In the genomic region with DNA sequence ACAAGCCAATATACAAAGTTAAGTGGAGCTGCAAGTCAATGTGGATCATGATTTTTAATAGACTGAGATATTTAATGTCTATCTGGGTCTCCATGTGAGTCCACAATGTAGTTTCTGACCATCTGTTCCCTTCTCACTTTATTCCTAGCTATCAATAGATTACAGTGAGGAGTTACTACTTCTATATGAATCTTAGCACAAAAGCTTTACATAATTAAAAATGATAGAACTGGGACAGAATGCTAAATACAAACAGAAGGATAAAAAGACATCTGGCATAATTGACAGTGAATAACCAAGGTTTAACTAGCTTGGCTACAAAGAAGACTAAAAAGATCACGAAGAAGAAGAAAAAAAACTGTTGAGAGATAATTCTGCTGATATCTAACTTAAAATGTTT, we compare ENCODE assay signal across 26 mouse cellular contexts.
DNase-seq lines count a peak whose midpoint lies in the region; ATAC-seq and TF ChIP-seq lines count a peak whose summit lies in the region.
"Had no signal": no experiment of that assay in that cellular context is flagged by ENCODE, and none has a peak within 500 bp of the region (broad histone marks: within the 10 kb centered on the region; RNA-seq: fewer than 3 reads in every experiment).

No protein-coding gene starts in this region.

- peak; percentile 20; the same call in 1 of the 2 replicates for ATAC-seq in forebrain, embryonic 14.5 days
- ATAC-seq in forebrain, embryonic 12.5 days (ENCODE audit: low FRiP score): no peak
- ATAC-seq in midbrain, postnatal 0 days (ENCODE audit: low FRiP score): no peak
- ATAC-seq in midbrain, embryonic 14.5 days (ENCODE audit: low FRiP score, low TSS enrichment): no peak
- no peak for ATAC-seq in neural tube, embryonic 15.5 days (ENCODE audit: low FRiP score)
- ATAC-seq: Patski had no signal

- no peaks in the 10 kb centered on the region for H3K9me3 ChIP-seq in forebrain, embryonic 14.5 days (replicated peaks; ENCODE audit: control insufficient read depth, low read length)
- no peaks in the 10 kb centered on the region for H3K9me3 ChIP-seq in forebrain, embryonic 12.5 days
- no peaks in the 10 kb centered on the region for H3K9me3 ChIP-seq in midbrain, postnatal 0 days (ENCODE audit: low read length)
- no peaks in the 10 kb centered on the region for H3K9me3 ChIP-seq in midbrain, embryonic 14.5 days (ENCODE audit: control insufficient read depth, low read length)
- H3K9me3 ChIP-seq in neural tube, embryonic 15.5 days (replicated peaks): no peaks in the 10 kb centered on the region
- H3K9me3 ChIP-seq: embryonic facial prominence, embryonic 12.5 days; embryonic facial prominence, embryonic 15.5 days; G1E; heart, embryonic 12.5 days; heart, embryonic 15.5 days; hindbrain, embryonic 10.5 days; hindbrain, embryonic 13.5 days had no signal

- no peak overlapping the region for H3K4me2 ChIP-seq in forebrain, embryonic 14.5 days (ENCODE audit: low read length)
- H3K4me2 ChIP-seq in forebrain, embryonic 12.5 days: no peak overlapping the region
- no peak overlapping the region for H3K4me2 ChIP-seq in midbrain, postnatal 0 days (ENCODE audit: low read depth, low read length, poor library complexity, severe bottlenecking)
- no peak overlapping the region for H3K4me2 ChIP-seq in midbrain, embryonic 14.5 days (ENCODE audit: low read length)
- no peak overlapping the region for H3K4me2 ChIP-seq in neural tube, embryonic 15.5 days
- H3K4me2 ChIP-seq: embryonic facial prominence, embryonic 12.5 days; embryonic facial prominence, embryonic 15.5 days; heart, embryonic 12.5 days; heart, embryonic 15.5 days; hindbrain, embryonic 13.5 days had no signal

- no peak overlapping the region for H3K9ac ChIP-seq in forebrain, embryonic 14.5 days (ENCODE audit: low read length)
- H3K9ac ChIP-seq in forebrain, embryonic 12.5 days: no peak overlapping the region
- H3K9ac ChIP-seq in midbrain, postnatal 0 days (replicated peaks; ENCODE audit: low read length, poor library complexity, severe bottlenecking): no peak overlapping the region
- H3K9ac ChIP-seq in midbrain, embryonic 14.5 days (replicated peaks; ENCODE audit: low read length): no peak overlapping the region
- no peak overlapping the region for H3K9ac ChIP-seq in neural tube, embryonic 15.5 days (replicated peaks)
- H3K9ac ChIP-seq: embryonic facial prominence, embryonic 12.5 days; embryonic facial prominence, embryonic 15.5 days; heart, embryonic 12.5 days; heart, embryonic 15.5 days; hindbrain, embryonic 13.5 days had no signal

- peak; percentile 30 for DNase-seq in forebrain, embryonic 14.5 days (ENCODE audit: low spot score)
- DNase-seq in midbrain, postnatal 0 days (ENCODE audit: low spot score): peak; percentile 0
- no peak for DNase-seq in midbrain, embryonic 14.5 days
- peak; percentile 73 for DNase-seq in retina, postnatal 1 day
- no peak for DNase-seq in adrenal gland, adult 8-10 months
- DNase-seq: adrenal gland, postnatal 14 days; B cell, adult 2 months; cerebellum, adult 11 months; cerebellum, adult 2 months; cerebellum, adult 9-11 months; cerebellum, postnatal 25 days; gastrocnemius, postnatal 25 days; heart, adult 18-20 months; heart, postnatal 10 days; heart, postnatal 36 days had no signal

- H3K4me3 ChIP-seq in forebrain, embryonic 14.5 days (ENCODE audit: low read depth, low read length): no peak overlapping the region
- H3K4me3 ChIP-seq in forebrain, embryonic 12.5 days (replicated peaks): no peak overlapping the region
- no peak overlapping the region for H3K4me3 ChIP-seq in midbrain, postnatal 0 days (ENCODE audit: low read depth, low read length)
- no peak overlapping the region for H3K4me3 ChIP-seq in midbrain, embryonic 14.5 days (replicated peaks; ENCODE audit: low read depth, low read length)
- no peak overlapping the region for H3K4me3 ChIP-seq in neural tube, embryonic 15.5 days (replicated peaks)
- H3K4me3 ChIP-seq: embryonic facial prominence, embryonic 12.5 days; embryonic facial prominence, embryonic 15.5 days; heart, embryonic 12.5 days; heart, embryonic 15.5 days; hindbrain, embryonic 10.5 days; hindbrain, embryonic 13.5 days had no signal

- no peaks in the 10 kb centered on the region for H3K36me3 ChIP-seq in forebrain, embryonic 14.5 days (ENCODE audit: control insufficient read depth, insufficient read depth, low read length)
- H3K36me3 ChIP-seq in forebrain, embryonic 12.5 days (replicated peaks): no peaks in the 10 kb centered on the region
- H3K36me3 ChIP-seq in midbrain, postnatal 0 days (ENCODE audit: insufficient read depth, low read length): no peaks in the 10 kb centered on the region
- H3K36me3 ChIP-seq in midbrain, embryonic 14.5 days (ENCODE audit: control insufficient read depth, insufficient read depth, low read length): no peaks in the 10 kb centered on the region
- no peaks in the 10 kb centered on the region for H3K36me3 ChIP-seq in neural tube, embryonic 15.5 days
- H3K36me3 ChIP-seq: embryonic facial prominence, embryonic 12.5 days; embryonic facial prominence, embryonic 15.5 days; G1E; heart, embryonic 12.5 days; heart, embryonic 15.5 days; hindbrain, embryonic 10.5 days; hindbrain, embryonic 13.5 days had no signal

- H3K27ac ChIP-seq in forebrain, embryonic 14.5 days (ENCODE audit: low read depth, low read length): no peak overlapping the region
- no peak overlapping the region for H3K27ac ChIP-seq in forebrain, embryonic 12.5 days
- no peak overlapping the region for H3K27ac ChIP-seq in midbrain, postnatal 0 days (ENCODE audit: low read depth, low read length)
- H3K27ac ChIP-seq in midbrain, embryonic 14.5 days (replicated peaks; ENCODE audit: low read depth, low read length): no peak overlapping the region
- no peak overlapping the region for H3K27ac ChIP-seq in neural tube, embryonic 15.5 days (replicated peaks)
- H3K27ac ChIP-seq: embryonic facial prominence, embryonic 12.5 days; embryonic facial prominence, embryonic 15.5 days; heart, embryonic 15.5 days; hindbrain, embryonic 10.5 days; hindbrain, embryonic 13.5 days had no signal

- no peaks in the 10 kb centered on the region for H3K4me1 ChIP-seq in forebrain, embryonic 14.5 days (ENCODE audit: control insufficient read depth, insufficient read depth, low read length)
- H3K4me1 ChIP-seq in forebrain, embryonic 12.5 days: no peaks in the 10 kb centered on the region
- H3K4me1 ChIP-seq in midbrain, postnatal 0 days (ENCODE audit: insufficient read depth, low read length): no peaks in the 10 kb centered on the region
- H3K4me1 ChIP-seq in midbrain, embryonic 14.5 days (ENCODE audit: control insufficient read depth, insufficient read depth, low read length): no peaks in the 10 kb centered on the region
- no peaks in the 10 kb centered on the region for H3K4me1 ChIP-seq in neural tube, embryonic 15.5 days
- H3K4me1 ChIP-seq: embryonic facial prominence, embryonic 12.5 days; embryonic facial prominence, embryonic 15.5 days; heart, embryonic 12.5 days; heart, embryonic 15.5 days; hindbrain, embryonic 10.5 days; hindbrain, embryonic 13.5 days had no signal

- H3K27me3 ChIP-seq in forebrain, embryonic 14.5 days (replicated peaks; ENCODE audit: control insufficient read depth, insufficient read depth, low read length): no peaks in the 10 kb centered on the region
- no peaks in the 10 kb centered on the region for H3K27me3 ChIP-seq in forebrain, embryonic 12.5 days
- no peaks in the 10 kb centered on the region for H3K27me3 ChIP-seq in midbrain, postnatal 0 days (ENCODE audit: insufficient read depth, low read length)
- no peaks in the 10 kb centered on the region for H3K27me3 ChIP-seq in midbrain, embryonic 14.5 days (ENCODE audit: control insufficient read depth, insufficient read depth, low read length)
- H3K27me3 ChIP-seq in neural tube, embryonic 15.5 days (replicated peaks): no peaks in the 10 kb centered on the region
- H3K27me3 ChIP-seq: CH12.LX; embryonic facial prominence, embryonic 12.5 days; embryonic facial prominence, embryonic 15.5 days; heart, embryonic 12.5 days; heart, embryonic 15.5 days; hindbrain, embryonic 13.5 days; Patski had no signal

- WGBS in forebrain, embryonic 14.5 days: 59% methylated on average over 1 of the region's 1 CpGs
- 74% methylated on average over 1 of the region's 1 CpGs for WGBS in forebrain, embryonic 12.5 days
- 38% methylated on average over 1 of the region's 1 CpGs for WGBS in midbrain, postnatal 0 days
- 62% methylated on average over 1 of the region's 1 CpGs for WGBS in midbrain, embryonic 14.5 days
- WGBS in neural tube, embryonic 15.5 days: 81% methylated on average over 1 of the region's 1 CpGs

- no peak for TF ChIP-seq CTCF in midbrain, postnatal 0 days (IDR thresholded peaks at IDR 0.05)

Comparison
In these comparisons a context has a peak if more than half of its experiments do, and no peak if none do; other contexts are left out.
1. DNase-seq: peak in forebrain, embryonic 14.5 days (single experiment), midbrain, postnatal 0 days (single experiment) and retina, postnatal 1 day (single experiment); none in midbrain, embryonic 14.5 days (single experiment) and adrenal gland, adult 8-10 months (single experiment).